Mouse (Mus musculus): ENCODE data around the gene Mip. TPM values are rescaled to one million over a fixed set of nuclear protein-coding genes. Genes with fewer than 3 reads are reported as not detected.

Gene Mip
- polyA plus RNA-seq, 1 experiment from 2014 or later, result 0.24 TPM

DNA sequence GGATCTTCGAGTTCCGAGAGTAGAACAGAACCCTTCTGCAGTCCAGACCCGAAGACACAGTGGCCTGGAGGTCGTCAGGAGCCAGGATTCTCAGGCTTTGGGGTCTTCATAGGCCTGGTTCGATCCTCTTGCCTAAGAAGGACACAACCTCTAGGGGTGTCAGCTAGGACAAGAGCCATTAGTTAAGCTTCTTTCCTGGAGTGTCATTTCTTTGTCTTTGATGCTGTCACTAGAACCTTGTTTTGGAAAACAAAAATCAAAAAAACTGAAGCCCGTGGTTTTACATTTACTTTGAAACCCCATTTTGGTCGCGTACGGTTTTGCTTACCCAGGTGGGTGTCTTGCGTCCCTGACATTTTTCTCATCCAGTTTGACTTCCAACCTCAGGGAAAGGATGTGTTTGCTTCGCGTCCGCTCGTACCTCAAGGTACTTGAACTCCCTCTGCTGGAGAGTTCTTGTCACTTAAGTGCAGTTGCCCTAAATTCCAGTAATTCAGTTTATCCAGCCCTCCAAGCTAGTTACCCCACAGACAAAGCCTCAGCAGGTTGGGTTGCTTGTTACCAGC is 6.9 kb downstream of the Mip start:
- Histone ChIP-seq H3K9me3 (ENCODE audit: control insufficient read depth, low read length) (no peaks in the 10 kb centered on the region), H3K4me3 (ENCODE audit: low read length) (peak overlapping the region; percentile 81), H3K4me1 (ENCODE audit: control insufficient read depth, insufficient read depth, low read depth, low read length) (peaks cover 7% of the 10 kb centered on the region), H3K27ac (ENCODE audit: low read depth, low read length) (peak overlapping the region; percentile 90), H3K36me3 (ENCODE audit: control insufficient read depth, insufficient read depth, low read length) (no peaks in the 10 kb centered on the region), H3K27me3 (replicated peaks; ENCODE audit: control insufficient read depth, insufficient read depth, low read length) (no peaks in the 10 kb centered on the region), H3K4me2 (ENCODE audit: low read length) (peak overlapping the region; percentile 62), H3K9ac (ENCODE audit: low read depth, low read length) (peak overlapping the region; percentile 76)
- peak; percentile 70 for ATAC-seq
- 1% methylated on average over 14 of the region's 14 CpGs for WGBS

DNA sequence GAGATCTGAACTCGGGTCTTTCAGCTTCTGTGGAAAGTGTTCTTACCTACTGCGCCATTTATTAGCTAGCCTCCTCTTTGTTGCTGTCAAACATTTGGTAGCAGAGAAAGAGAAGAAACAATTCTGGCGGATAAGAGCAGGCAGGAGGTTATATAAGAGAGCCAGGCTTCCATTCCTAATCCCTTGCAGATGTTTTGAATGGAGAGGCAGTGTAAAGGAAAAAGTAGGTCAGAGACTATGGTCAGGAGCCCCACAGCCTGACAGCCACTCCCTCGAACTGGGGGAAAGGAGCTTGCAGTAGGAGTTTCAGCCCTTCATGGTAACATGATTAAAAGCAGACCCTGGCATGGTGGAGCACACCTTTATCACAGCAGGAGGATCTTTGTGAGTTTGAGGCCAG is 10.7 kb downstream of the Mip start:
- no peak overlapping the region for H3K4me3 ChIP-seq (ENCODE audit: low read length)
- H3K27ac ChIP-seq (ENCODE audit: low read depth, low read length), result no peak overlapping the region
- no peak overlapping the region for H3K4me2 ChIP-seq (ENCODE audit: low read length)
- WGBS, result 83% methylated on average over 4 of the region's 4 CpGs
- no peaks in the 10 kb centered on the region for H3K9me3 ChIP-seq (ENCODE audit: control insufficient read depth, low read length)
- H3K9ac ChIP-seq (ENCODE audit: low read depth, low read length), result no peak overlapping the region
- H3K4me1 ChIP-seq (ENCODE audit: control insufficient read depth, insufficient read depth, low read depth, low read length), result peaks cover 3% of the 10 kb centered on the region; the same call in 1 of the 2 replicates
- H3K27me3 ChIP-seq (replicated peaks; ENCODE audit: control insufficient read depth, insufficient read depth, low read length), result no peaks in the 10 kb centered on the region
- no peak for ATAC-seq
- H3K36me3 ChIP-seq (ENCODE audit: control insufficient read depth, insufficient read depth, low read length), result peaks cover 5% of the 10 kb centered on the region; the same call in 1 of the 2 replicates

DNA sequence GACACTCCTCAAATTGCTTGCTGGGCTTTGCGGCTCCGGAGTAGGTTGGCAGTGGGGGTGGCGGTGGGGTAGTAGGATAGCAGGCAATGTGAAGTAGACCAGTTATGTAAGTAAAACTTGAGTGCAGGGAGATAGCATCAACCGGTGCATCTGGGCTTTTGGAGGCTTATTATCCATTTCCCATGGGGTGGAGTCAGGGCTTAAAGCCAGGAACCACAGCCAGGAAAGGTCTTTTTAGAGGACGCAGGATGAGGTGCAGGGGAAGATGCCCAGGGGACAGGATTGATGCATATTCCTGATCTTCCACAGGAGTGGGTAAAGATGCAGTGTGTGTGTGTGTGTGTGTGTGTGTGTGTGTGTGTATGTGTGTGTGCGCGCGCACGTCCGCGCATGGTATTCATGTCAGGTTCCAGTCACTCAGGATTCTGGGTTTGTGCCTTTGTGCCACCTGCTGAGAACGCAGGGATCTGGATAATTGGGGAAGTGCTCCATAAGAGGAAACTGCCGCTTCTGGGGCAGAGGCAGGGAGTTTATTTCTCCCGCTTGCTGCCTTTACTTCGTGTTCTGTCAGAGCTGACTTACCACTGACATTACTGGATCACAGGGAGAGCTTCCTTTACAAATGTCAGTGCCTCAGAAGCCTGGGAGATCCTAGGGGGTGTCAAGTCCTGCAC is 12.3 kb downstream of the Mip start:
- Histone ChIP-seq H3K4me2 (ENCODE audit: low read length) (no peak overlapping the region), H3K27me3 (replicated peaks; ENCODE audit: control insufficient read depth, insufficient read depth, low read length) (no peaks in the 10 kb centered on the region), H3K9ac (ENCODE audit: low read depth, low read length) (no peak overlapping the region), H3K9me3 (ENCODE audit: control insufficient read depth, low read length) (no peaks in the 10 kb centered on the region), H3K27ac (ENCODE audit: low read depth, low read length) (no peak overlapping the region), H3K36me3 (ENCODE audit: control insufficient read depth, insufficient read depth, low read length) (peaks cover 5% of the 10 kb centered on the region; the same call in 1 of the 2 replicates), H3K4me1 (ENCODE audit: control insufficient read depth, insufficient read depth, low read depth, low read length) (peaks cover 1% of the 10 kb centered on the region; the same call in 1 of the 2 replicates), H3K4me3 (ENCODE audit: low read length) (no peak overlapping the region)
- no peak for ATAC-seq
- WGBS, result 60% methylated on average over 15 of the region's 15 CpGs

DNA sequence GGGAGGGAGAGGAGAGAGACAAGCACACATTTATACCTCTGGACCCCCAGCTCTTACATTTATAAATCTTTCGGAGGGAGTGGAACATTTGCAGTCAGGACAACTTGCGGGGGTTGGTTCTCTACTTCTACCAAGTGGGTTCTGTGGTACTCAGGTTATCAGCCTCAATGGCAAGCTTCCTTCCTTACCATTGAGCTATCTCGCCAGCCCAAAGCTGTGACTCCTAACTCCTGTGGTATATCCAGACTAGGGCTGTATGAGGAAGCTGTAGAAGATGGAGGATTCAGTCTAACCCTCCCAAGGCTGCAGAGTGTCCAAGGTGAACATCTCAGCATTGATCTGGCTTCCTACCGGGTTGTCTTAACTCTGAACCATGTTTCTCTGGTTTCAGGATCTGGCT is 13.5 kb downstream of the Mip start:
- Histone ChIP-seq H3K4me3 (ENCODE audit: low read length) (no peak overlapping the region), H3K27me3 (replicated peaks; ENCODE audit: control insufficient read depth, insufficient read depth, low read length) (no peaks in the 10 kb centered on the region), H3K4me2 (ENCODE audit: low read length) (no peak overlapping the region), H3K9me3 (ENCODE audit: control insufficient read depth, low read length) (no peaks in the 10 kb centered on the region), H3K36me3 (ENCODE audit: control insufficient read depth, insufficient read depth, low read length) (peaks cover 5% of the 10 kb centered on the region; the same call in 1 of the 2 replicates), H3K4me1 (ENCODE audit: control insufficient read depth, insufficient read depth, low read depth, low read length) (no peaks in the 10 kb centered on the region), H3K9ac (ENCODE audit: low read depth, low read length) (no peak overlapping the region), H3K27ac (ENCODE audit: low read depth, low read length) (no peak overlapping the region)
- no peak for ATAC-seq
- 93% methylated on average over 4 of the region's 4 CpGs for WGBS

DNA sequence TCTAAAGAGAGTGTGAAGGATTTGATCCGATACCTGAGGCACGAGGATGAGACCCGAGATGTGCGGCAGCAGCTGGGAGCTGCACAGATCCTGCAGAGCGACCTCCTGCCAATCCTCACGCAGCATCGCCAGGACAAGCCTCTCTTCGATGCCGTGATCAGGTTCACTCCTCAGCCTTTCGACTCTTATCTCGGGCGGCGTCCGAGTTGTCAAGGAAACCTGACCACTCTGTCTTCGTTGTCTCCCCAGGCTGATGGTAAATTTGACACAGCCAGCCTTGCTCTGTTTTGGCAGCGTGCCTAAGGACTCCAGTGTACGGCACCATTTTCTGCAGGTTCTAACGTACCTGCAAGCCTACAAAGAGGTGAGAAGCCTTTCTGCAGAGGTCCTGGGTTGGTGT is 14.5 kb downstream of the Mip start:
- Histone ChIP-seq H3K27me3 (replicated peaks; ENCODE audit: control insufficient read depth, insufficient read depth, low read length) (no peaks in the 10 kb centered on the region), H3K9me3 (ENCODE audit: control insufficient read depth, low read length) (no peaks in the 10 kb centered on the region), H3K27ac (ENCODE audit: low read depth, low read length) (no peak overlapping the region), H3K36me3 (ENCODE audit: control insufficient read depth, insufficient read depth, low read length) (peaks cover 6% of the 10 kb centered on the region; the same call in 1 of the 2 replicates), H3K4me2 (ENCODE audit: low read length) (no peak overlapping the region), H3K9ac (ENCODE audit: low read depth, low read length) (no peak overlapping the region), H3K4me3 (ENCODE audit: low read length) (no peak overlapping the region), H3K4me1 (ENCODE audit: control insufficient read depth, insufficient read depth, low read depth, low read length) (no peaks in the 10 kb centered on the region)
- WGBS, result 93% methylated on average over 18 of the region's 18 CpGs
- ATAC-seq, result no peak

DNA sequence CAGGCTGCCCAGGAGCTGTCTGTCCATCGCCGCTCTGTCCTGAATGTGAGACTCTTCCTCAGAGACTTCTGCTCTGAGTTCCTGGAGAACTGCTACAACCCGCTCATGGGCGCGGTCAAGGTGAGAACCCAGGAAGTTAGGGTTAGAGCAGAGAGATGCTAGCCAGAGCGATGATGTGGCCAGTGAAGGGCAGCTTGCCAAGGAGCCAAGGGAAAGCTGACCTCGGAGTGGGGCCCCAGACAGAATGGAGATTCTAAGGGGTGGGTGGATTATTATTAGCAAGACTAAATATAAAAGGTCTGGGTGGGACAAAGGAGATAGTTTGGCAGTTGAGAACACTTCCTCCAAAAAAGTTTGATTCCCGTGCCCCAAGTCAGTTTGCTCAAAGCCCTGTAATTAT is 17.6 kb downstream of the Mip start:
- WGBS, result 96% methylated on average over 8 of the region's 8 CpGs
- Histone ChIP-seq H3K4me3 (ENCODE audit: low read length) (no peak overlapping the region), H3K4me1 (ENCODE audit: control insufficient read depth, insufficient read depth, low read depth, low read length) (no peaks in the 10 kb centered on the region), H3K9ac (ENCODE audit: low read depth, low read length) (no peak overlapping the region), H3K36me3 (ENCODE audit: control insufficient read depth, insufficient read depth, low read length) (peaks cover 13% of the 10 kb centered on the region), H3K9me3 (ENCODE audit: control insufficient read depth, low read length) (no peaks in the 10 kb centered on the region), H3K27ac (ENCODE audit: low read depth, low read length) (no peak overlapping the region), H3K4me2 (ENCODE audit: low read length) (no peak overlapping the region), H3K27me3 (replicated peaks; ENCODE audit: control insufficient read depth, insufficient read depth, low read length) (no peaks in the 10 kb centered on the region)
- ATAC-seq, result no peak

DNA sequence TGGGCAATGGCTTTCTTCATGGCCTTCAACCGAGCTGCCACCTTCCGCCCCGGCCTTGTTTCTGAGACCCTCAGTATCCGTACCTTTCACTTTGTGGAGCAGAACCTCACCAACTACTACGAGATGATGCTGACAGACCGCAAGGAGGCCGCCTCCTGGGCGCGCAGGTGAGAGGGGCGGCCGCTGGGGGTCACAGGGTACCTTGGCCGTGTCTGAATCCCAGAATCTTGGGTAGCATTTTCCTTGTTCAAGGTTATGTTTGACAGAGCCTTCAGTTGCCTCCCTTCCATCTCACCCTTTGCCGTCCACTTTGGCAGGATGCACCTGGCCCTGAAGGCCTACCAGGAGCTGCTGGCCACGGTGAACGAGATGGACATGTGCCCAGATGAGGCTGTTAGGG is 18.5 kb downstream of the Mip start:
- no peak for ATAC-seq
- Histone ChIP-seq H3K4me3 (ENCODE audit: low read length) (no peak overlapping the region), H3K27ac (ENCODE audit: low read depth, low read length) (no peak overlapping the region), H3K9me3 (ENCODE audit: control insufficient read depth, low read length) (no peaks in the 10 kb centered on the region), H3K4me1 (ENCODE audit: control insufficient read depth, insufficient read depth, low read depth, low read length) (no peaks in the 10 kb centered on the region), H3K36me3 (ENCODE audit: control insufficient read depth, insufficient read depth, low read length) (peaks cover 17% of the 10 kb centered on the region), H3K9ac (ENCODE audit: low read depth, low read length) (no peak overlapping the region), H3K4me2 (ENCODE audit: low read length) (no peak overlapping the region), H3K27me3 (replicated peaks; ENCODE audit: control insufficient read depth, insufficient read depth, low read length) (no peaks in the 10 kb centered on the region)
- WGBS, result 94% methylated on average over 15 of the region's 15 CpGs

DNA sequence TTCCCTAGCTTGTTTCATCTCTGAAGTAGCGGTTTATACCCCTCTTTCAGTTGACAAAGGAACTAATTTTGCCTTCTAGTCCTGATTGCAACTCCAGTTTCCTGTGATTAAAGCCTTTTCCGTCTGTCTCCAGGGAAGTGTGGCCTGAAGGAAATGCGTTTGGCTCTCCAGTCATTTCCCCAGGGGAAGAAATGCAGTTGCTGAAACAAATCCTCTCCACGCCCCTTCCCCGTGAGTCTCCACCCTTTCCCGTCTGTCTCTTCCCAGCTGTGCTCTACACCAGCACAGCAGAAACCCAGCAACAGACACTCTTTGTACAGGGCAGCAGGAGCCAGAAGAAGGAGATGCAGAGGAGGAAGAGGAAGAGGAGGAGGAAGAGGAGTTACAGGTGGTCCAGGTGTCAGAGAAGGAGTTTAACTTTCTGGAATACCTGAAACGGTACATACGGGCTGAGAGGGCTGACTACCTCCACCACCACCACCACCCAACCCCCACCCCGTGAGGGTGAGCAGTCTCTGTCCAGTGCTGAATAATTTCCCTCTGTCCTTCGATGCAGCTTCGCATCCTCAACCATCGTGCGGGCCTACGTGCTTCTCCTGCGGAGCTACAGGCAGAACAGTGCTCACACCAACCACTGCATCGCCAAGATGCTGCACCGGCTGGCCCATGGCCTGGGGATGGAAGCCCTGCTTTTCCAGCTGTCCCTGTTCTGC is 21.5 kb downstream of the Mip start:
- H3K9ac ChIP-seq (ENCODE audit: low read depth, low read length), result no peak overlapping the region
- 86% methylated on average over 17 of the region's 17 CpGs for WGBS
- H3K4me1 ChIP-seq (ENCODE audit: control insufficient read depth, insufficient read depth, low read depth, low read length), result no peaks in the 10 kb centered on the region
- no peak overlapping the region for H3K27ac ChIP-seq (ENCODE audit: low read depth, low read length)
- no peaks in the 10 kb centered on the region for H3K27me3 ChIP-seq (replicated peaks; ENCODE audit: control insufficient read depth, insufficient read depth, low read length)
- no peaks in the 10 kb centered on the region for H3K9me3 ChIP-seq (ENCODE audit: control insufficient read depth, low read length)
- H3K36me3 ChIP-seq (ENCODE audit: control insufficient read depth, insufficient read depth, low read length), result peaks cover 30% of the 10 kb centered on the region
- no peak overlapping the region; the same call in 1 of the 2 replicates for H3K4me2 ChIP-seq (ENCODE audit: low read length)
- ATAC-seq, result no peak
- no peak overlapping the region for H3K4me3 ChIP-seq (ENCODE audit: low read length)

DNA sequence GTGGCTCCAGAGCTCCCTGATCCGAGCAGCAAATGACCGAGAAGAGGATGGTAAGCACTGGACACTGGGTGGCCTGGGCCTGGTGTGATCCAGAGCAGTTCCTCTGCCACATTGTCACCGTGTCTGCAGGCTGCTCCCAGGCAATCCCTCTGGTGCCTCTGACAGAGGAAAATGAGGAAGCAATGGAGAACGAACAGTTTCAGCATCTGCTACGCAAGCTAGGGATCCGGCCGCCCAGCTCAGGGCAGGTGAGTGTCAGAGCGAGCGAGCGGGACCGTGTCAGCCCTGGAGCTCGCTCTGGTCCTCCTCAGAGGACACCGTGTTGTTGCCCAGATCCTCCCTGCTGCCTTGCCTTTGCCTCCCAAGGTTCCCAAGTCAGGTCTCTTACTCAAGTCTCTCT is 24.9 kb downstream of the Mip start:
- ATAC-seq, result no peak
- Histone ChIP-seq H3K27me3 (replicated peaks; ENCODE audit: control insufficient read depth, insufficient read depth, low read length) (no peaks in the 10 kb centered on the region), H3K9ac (ENCODE audit: low read depth, low read length) (no peak overlapping the region), H3K4me1 (ENCODE audit: control insufficient read depth, insufficient read depth, low read depth, low read length) (no peaks in the 10 kb centered on the region), H3K4me3 (ENCODE audit: low read length) (no peak overlapping the region), H3K36me3 (ENCODE audit: control insufficient read depth, insufficient read depth, low read length) (peaks cover 33% of the 10 kb centered on the region), H3K27ac (ENCODE audit: low read depth, low read length) (no peak overlapping the region), H3K9me3 (ENCODE audit: control insufficient read depth, low read length) (no peaks in the 10 kb centered on the region), H3K4me2 (ENCODE audit: low read length) (no peak overlapping the region)
- WGBS, result 91% methylated on average over 13 of the region's 13 CpGs

Measured in hindbrain, embryonic 16.5 days (tissue).